Mouse (Mus musculus) ovary, adult 18-20 months (tissue): ENCODE results near the gene Prss47.

Experiments
- DNase-seq: peaks from one replicate; pipeline ENCODE4 v3.0.0; 2022; ENCODE audit warnings: low spot score, mixed read lengths

Gene Prss47

GRCm38 (mm10) chr13:65052660-65053059 is at the start of gene Prss47:
Gene Prss47 (minus strand): TSS chr13:65052760.
- no peak for DNase-seq

DNA sequence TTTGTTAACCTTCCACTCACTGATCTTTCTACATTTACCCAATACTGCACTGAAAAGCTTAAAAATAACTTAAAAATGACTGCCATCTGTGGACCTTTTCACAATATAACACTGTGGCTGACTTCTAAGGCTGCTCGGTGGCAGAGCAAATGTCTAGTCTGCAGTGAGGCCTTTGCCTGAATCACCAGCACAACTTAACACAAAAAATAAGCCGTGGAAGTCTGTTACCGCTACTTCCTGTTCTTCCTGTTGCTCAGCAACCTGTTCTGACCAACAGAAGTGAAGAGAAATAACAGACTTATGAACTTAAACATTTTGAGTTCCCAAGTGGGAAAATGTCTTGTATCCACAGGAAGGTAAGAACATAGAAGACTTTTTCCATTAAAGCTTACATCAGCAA is 48.7 kb upstream of the Prss47 start:
- DNase-seq, result no peak

DNA sequence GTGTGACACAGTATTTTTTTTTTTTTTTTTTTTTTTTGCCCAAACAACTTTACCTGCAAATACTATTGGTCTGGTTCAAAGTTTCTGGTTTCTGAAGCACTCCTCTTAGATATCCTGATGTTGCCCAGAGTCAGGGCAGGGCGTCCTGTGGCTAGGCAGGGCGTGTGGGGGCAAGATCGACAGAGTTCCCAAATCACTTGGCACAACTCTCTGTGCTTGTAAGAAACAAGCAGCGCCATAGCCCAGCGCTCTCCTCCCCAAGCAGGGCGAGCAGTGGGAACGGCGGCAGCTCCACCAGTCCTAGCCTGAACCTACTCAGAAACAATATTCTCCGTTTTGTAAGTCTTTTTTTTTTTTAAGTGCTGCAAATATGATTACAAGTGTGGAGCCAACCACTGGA is 48.1 kb upstream of the Prss47 start:
- DNase-seq, result no peak

DNA sequence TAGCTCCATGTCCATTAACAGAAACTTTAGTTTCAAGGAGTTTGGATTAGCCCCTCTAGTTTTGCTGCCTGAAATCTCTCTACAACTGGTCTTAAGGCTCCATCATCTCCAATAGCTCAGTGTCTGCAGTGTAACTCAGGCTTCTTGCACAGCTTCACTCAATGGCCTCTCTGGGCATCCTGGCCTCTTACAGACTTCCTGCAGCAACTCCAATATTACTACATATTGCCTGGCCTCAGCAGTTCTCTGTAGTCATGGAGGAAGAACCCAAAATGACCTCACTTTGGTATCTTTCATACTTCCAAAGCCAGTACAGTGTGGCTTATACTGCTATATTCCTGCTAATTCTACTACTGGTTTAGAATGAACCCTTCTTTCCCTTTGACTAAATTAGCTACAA is 44.5 kb upstream of the Prss47 start:
- no peak for DNase-seq

DNA sequence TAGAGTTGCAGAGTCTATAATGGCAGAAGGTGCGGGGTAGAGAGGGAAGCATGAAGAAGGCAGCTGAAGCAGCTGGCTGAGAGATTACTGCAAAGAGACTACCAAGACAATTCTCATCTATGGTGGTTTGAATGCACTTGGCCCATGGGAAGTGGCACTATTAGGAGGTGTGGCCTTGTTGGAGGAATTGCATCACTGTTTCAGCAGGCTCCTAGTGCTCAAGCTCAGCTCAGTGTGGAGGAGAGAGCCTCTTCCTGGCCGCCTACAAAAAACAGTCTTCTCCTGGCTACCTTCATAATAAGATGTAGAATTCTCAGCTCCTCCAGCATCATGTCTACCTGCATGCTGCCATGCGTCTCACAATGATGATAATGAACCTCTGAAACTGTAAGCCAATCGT is 43.4 kb upstream of the Prss47 start:
- DNase-seq, result no peak

DNA sequence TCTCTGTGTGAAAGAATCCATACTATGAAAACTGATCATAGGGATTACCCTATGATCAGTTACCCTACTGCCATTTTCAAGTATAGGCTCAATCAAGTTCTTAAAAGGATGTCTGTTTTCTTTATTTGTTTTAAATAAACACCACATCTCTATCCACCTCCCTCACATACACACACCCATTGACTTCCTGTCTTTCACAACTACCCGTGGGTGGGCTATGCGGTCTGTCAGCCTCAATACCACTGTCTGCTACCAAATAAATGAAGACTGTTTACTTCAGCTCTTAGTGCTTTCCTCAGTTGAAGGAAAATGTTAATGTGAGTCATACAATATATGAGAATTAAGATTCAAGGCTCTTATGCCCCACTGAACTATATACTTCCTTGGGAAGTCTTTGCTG is 17.4 kb upstream of the Prss47 start:
- no peak for DNase-seq

DNA sequence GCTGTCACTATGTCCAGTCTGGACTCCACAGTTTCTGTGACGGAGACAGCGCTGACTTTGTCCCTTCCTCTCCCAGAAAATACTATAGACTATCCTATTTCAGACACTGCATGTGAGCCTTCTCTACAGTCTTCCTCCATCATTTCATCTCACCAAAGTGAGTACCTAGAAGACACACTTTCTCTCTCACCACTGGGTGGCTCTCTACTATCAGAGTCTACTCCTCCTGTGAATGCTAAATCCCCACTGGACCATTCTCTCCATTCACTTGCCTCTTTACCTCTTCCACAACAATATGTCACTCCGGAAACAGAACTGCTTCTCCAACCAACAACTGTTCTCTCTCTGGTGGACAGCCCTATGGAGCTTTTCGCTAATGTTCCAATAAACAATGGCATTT is 17.5 kb downstream of the Prss47 start:
- no peak for DNase-seq

GRCm38 (mm10) chr13:65032758-65033157 is 19.8 kb downstream of the Prss47 start, which contains the start of gene Spata31d1c:
Gene Spata31d1c (plus strand): TSS chr13:65033058.
- DNase-seq, result no peak

- DNase-seq, result no peak
Observed at GRCm38 (mm10) chr13:65011052-65011738, 41.4 kb downstream of the Prss47 start.

GRCm38 (mm10) chr13:65007971-65008370 is 44.6 kb downstream of the Prss47 start:
- DNase-seq, result no peak

- no peak for DNase-seq
Observed at GRCm38 (mm10) chr13:65006760-65007159, 45.8 kb downstream of the Prss47 start.

- DNase-seq, result no peak
Observed at GRCm38 (mm10) chr13:65005414-65005813, 47.1 kb downstream of the Prss47 start.
